Comparison of ENCODE assay signal across 8 mouse cellular contexts in the genomic region with DNA sequence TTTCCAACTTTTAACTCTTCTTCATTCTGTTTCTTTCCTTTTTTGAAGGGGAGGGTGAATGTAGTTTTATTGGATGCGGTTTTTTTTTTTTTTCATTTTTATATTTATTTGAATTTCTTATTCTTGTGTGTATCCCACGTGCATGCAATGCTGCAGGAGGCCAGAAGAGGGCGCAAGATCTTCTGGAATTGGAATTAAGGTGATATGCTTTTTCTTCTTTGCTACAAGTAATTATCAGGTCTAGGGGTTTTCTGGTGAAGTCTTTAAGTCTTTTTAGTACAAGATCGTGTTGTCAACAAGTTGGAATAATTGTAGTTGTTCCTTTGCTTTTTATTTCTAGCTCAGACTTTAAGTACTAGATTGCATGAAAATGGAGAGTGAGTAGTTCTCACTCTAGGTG. TPM values are rescaled to one million over a fixed set of nuclear protein-coding genes. Genes with fewer than 3 reads are reported as not detected.
DNase-seq lines count a peak whose midpoint lies in the region; ATAC-seq and TF ChIP-seq lines count a peak whose summit lies in the region.

No protein-coding gene starts in this region.

- peak; percentile 51 for DNase-seq in embryo, embryonic 10 days (ENCODE audit: low spot score)
- no peak for DNase-seq in embryo, embryonic 9.5 days (ENCODE audit: extremely low spot score)
- peak; percentile 63 for DNase-seq in liver
- DNase-seq in ES-E14 (ENCODE audit: low read depth, low spot score): peak; percentile 45
- DNase-seq in embryonic facial prominence, embryonic 11.5 days (ENCODE audit: low spot score): peak; percentile 61
- DNase-seq in lung, postnatal 14 days: peak; percentile 51
- DNase-seq in T-cell, adult 2 months (ENCODE audit: low spot score): no peak

- no peak overlapping the region for H3K9ac ChIP-seq in liver, embryonic 12.5 days
- no peak overlapping the region for H3K9ac ChIP-seq in ES-E14 (ENCODE audit: insufficient read depth, low read depth, low read length, poor library complexity, severe bottlenecking)
- no peak overlapping the region for H3K9ac ChIP-seq in embryonic facial prominence, embryonic 11.5 days (replicated peaks; ENCODE audit: low read length)

- H3K4me3 ChIP-seq in liver, embryonic 12.5 days: no peak overlapping the region
- no peak overlapping the region for H3K4me3 ChIP-seq in ES-E14 (ENCODE audit: insufficient read depth in 1 of 2, low read depth in 1 of 2, low read length in 2 of 2, poor library complexity in 1 of 2, severe bottlenecking in 1 of 2)
- H3K4me3 ChIP-seq in embryonic facial prominence, embryonic 11.5 days (ENCODE audit: low read depth, low read length): no peak overlapping the region

- H3K27ac ChIP-seq in liver, embryonic 12.5 days: no peak overlapping the region
- H3K27ac ChIP-seq in ES-E14 (ENCODE audit: insufficient read depth, low read depth, low read length, poor library complexity, severe bottlenecking): no peak overlapping the region
- H3K27ac ChIP-seq in embryonic facial prominence, embryonic 11.5 days (replicated peaks; ENCODE audit: low read depth, low read length): no peak overlapping the region

- in situ Hi-C loops in ES-E14 (cut with MboI; ENCODE audit: low sequenced_read_pairs in 2 of 2, unreplicated experiment in 2 of 2): no loop called here

- no peaks in the 10 kb centered on the region for H3K36me3 ChIP-seq in liver, embryonic 12.5 days
- H3K36me3 ChIP-seq in ES-E14 (ENCODE audit: control insufficient read depth, insufficient read depth, low read length, poor library complexity, severe bottlenecking): no peaks in the 10 kb centered on the region
- no peaks in the 10 kb centered on the region for H3K36me3 ChIP-seq in embryonic facial prominence, embryonic 11.5 days (replicated peaks; ENCODE audit: control insufficient read depth, insufficient read depth, low read depth, low read length)

- no peak overlapping the region for H3K4me2 ChIP-seq in liver, embryonic 12.5 days
- H3K4me2 ChIP-seq in embryonic facial prominence, embryonic 11.5 days (ENCODE audit: low read depth, low read length): no peak overlapping the region

- H3K27me3 ChIP-seq in liver, embryonic 12.5 days (replicated peaks): peaks cover 9% of the 10 kb centered on the region
- no peaks in the 10 kb centered on the region for H3K27me3 ChIP-seq in embryonic facial prominence, embryonic 11.5 days (ENCODE audit: control insufficient read depth, insufficient read depth, low read length)

- no peaks in the 10 kb centered on the region for H3K4me1 ChIP-seq in liver, embryonic 12.5 days
- H3K4me1 ChIP-seq in ES-E14 (ENCODE audit: control insufficient read depth in 2 of 2, insufficient read depth in 2 of 2, low read length in 2 of 2, poor library complexity in 1 of 2): peaks cover 0 to 6% of the 10 kb centered on the region in 2 experiments; a peak in 1 of 4 replicates
- 0 out of 2 replicates have a peak, but pooled peaks cover 2% of the 10 kb centered on the region for H3K4me1 ChIP-seq in embryonic facial prominence, embryonic 11.5 days (ENCODE audit: control insufficient read depth, insufficient read depth, low read length)

- no peaks in the 10 kb centered on the region for H3K9me3 ChIP-seq in liver, embryonic 12.5 days (replicated peaks)
- no peaks in the 10 kb centered on the region for H3K9me3 ChIP-seq in ES-E14 (ENCODE audit: control insufficient read depth, insufficient read depth, low read depth, low read length)
- H3K9me3 ChIP-seq in embryonic facial prominence, embryonic 11.5 days (replicated peaks; ENCODE audit: control insufficient read depth, low read length): no peaks in the 10 kb centered on the region

- no peak for ATAC-seq in liver, embryonic 12.5 days
- no peak for ATAC-seq in embryonic facial prominence, embryonic 11.5 days (replicated peaks; ENCODE audit: insufficient number of reproducible peaks, low FRiP score, low TSS enrichment, low read depth)

- 17% methylated on average over 4 of the region's 4 CpGs for WGBS in liver, embryonic 12.5 days (ENCODE audit: insufficient replicate concordance)
- WGBS in embryonic facial prominence, embryonic 11.5 days: 17% methylated on average over 4 of the region's 4 CpGs

TF ChIP-seq in ES-E14, 5 proteins besides CTCF, POLR2A, EP300 and RAD21:
- TF ChIP-seq CHD2 (IDR thresholded peaks at IDR 0.05; ENCODE audit: low read depth, low read length): no peak
- no peak for TF ChIP-seq HCFC1 (IDR thresholded peaks at IDR 0.05; ENCODE audit: borderline replicate concordance, insufficient read depth, low read length)
- TF ChIP-seq ZC3H11A (IDR thresholded peaks at IDR 0.05; ENCODE audit: borderline replicate concordance, low read depth, low read length): peak; percentile 48; the same call in 1 of the 2 replicates
- TF ChIP-seq ZNF384 (IDR thresholded peaks at IDR 0.05; ENCODE audit: low read depth, low read length): no peak
- no peak for TF ChIP-seq MAFK (IDR thresholded peaks at IDR 0.05; ENCODE audit: insufficient read depth, low read depth, low read length)

RNA-seq across cellular contexts. Expression of a gene that starts 39.9 kb away (rescaled TPM):
- polyA plus RNA-seq in liver, embryonic 12.5 days (2016; fragmentation: Nextera tagmentation; extraction: Ambion mirVana): 513 and 532 TPM in 2 replicates
- total RNA-seq in ES-E14 (2012; rRNA removed): 787 and 1,032 TPM in 2 replicates
- 640 and 669 TPM in 2 replicates for polyA plus RNA-seq in embryonic facial prominence, embryonic 11.5 days (2014; fragmentation: Nextera tagmentation; extraction: Ambion mirVana)

Comparison
In these comparisons a context has a peak if more than half of its experiments do, and no peak if none do; other contexts are left out.
1. DNase-seq: peak in embryo, embryonic 10 days (single experiment), liver (single experiment), ES-E14 (single experiment), embryonic facial prominence, embryonic 11.5 days (single experiment) and lung, postnatal 14 days (single experiment); none in embryo, embryonic 9.5 days (single experiment) and T-cell, adult 2 months (single experiment).